Mouse (Mus musculus) lung, postnatal 0 days (tissue): ENCODE measurements at regions not wholly inside any gene's neighbourhood (a gene's known extent, or its start where the extent isn't known, plus 50 kb on each side); places are given as distances from the start of the nearest gene placed in this dataset.
"Not testable (repeated sequence)": the region's sequence is repeated elsewhere in the genome, so short reads cannot be mapped to it uniquely, and the experiment has no call there.

Source experiments
- ATAC-seq: fragments of 200-750 bp; cut with Nextera tagmentation; 2 replicates; pipeline ENCODE4 v1.8.0; 2017; ENCODE audit warnings: moderate library complexity
- DNase-seq: peaks from one replicate; pipeline ENCODE4 v3.0.0-alpha.2; 2016; ENCODE audit warnings: low spot score
- H3K27ac ChIP-seq: fragments of 300-500 bp; sonication (generic); 2 replicates; pipeline ENCODE4 v1.5.1; 2014; ENCODE audit warnings: antibody characterized with exemption, mild to moderate bottlenecking, low read length, mixed read lengths
- H3K27me3 ChIP-seq: fragments of 300-500 bp; sonication (generic); replicated peaks from 2 replicates; pipeline ENCODE4 v1.6.1; 2014; ENCODE audit warnings: low read length, mixed read lengths; ENCODE audit not compliant: insufficient read depth
- H3K36me3 ChIP-seq: fragments of 300-500 bp; sonication (generic); 2 replicates; pipeline ENCODE4 v1.6.1; 2014; ENCODE audit warnings: low read length, mixed read lengths; ENCODE audit not compliant: insufficient read depth
- H3K4me1 ChIP-seq: fragments of 300-500 bp; sonication (generic); 2 replicates; pipeline ENCODE4 v1.6.1; 2014; ENCODE audit warnings: antibody characterized with exemption, low read depth, low read length, mixed read lengths; ENCODE audit not compliant: insufficient read depth
- H3K4me2 ChIP-seq: fragments of 300-500 bp; sonication (generic); replicated peaks from 2 replicates; pipeline ENCODE4 v1.6.1; 2014; ENCODE audit warnings: low read depth, mild to moderate bottlenecking, low read length, moderate library complexity, mixed read lengths
- H3K4me3 ChIP-seq: fragments of 300-500 bp; sonication (generic); 2 replicates; pipeline ENCODE4 v1.5.1; 2014; ENCODE audit warnings: low read depth, low read length
- H3K9ac ChIP-seq: fragments of 300-500 bp; sonication (generic); replicated peaks from 2 replicates; pipeline ENCODE4 v1.6.1; 2014; ENCODE audit warnings: low read depth, mild to moderate bottlenecking
- H3K9me3 ChIP-seq: fragments of 300-500 bp; sonication (generic); 2 replicates; pipeline ENCODE4 v1.6.1; 2016; ENCODE audit warnings: low read length, mixed read lengths
- CTCF ChIP-seq: IDR thresholded peaks from 2 replicates; pipeline ENCODE4 v1.5.1; 2016; ENCODE audit warnings: antibody characterized with exemption, mild to moderate bottlenecking
- EP300 ChIP-seq: IDR thresholded peaks from 2 replicates; pipeline ENCODE4 v1.6.1; 2016; ENCODE audit warnings: antibody characterized with exemption, mild to moderate bottlenecking, control low read depth
- WGBS: fragments of 180-500 bp; shearing (Covaris S2); extraction: QIAGEN DNeasy Blood & Tissue Kit; methylation state at CpG from one replicate; pipeline ENCODE4 v1.1.7; 2014; 5-methylcytosine and 5-hydroxymethylcytosine counted together

- DNase-seq (peak; percentile 73), ATAC-seq (peak; percentile 83)
- Histone ChIP-seq H3K4me1 (no peaks in the 10 kb centered on the region), H3K4me2 (no peak overlapping the region), H3K9me3 (no peaks in the 10 kb centered on the region), H3K36me3 (no peaks in the 10 kb centered on the region), H3K27ac (no peak overlapping the region), H3K9ac (no peak overlapping the region), H3K27me3 (no peaks in the 10 kb centered on the region), H3K4me3 (no peak overlapping the region)
- WGBS = 44% methylated on average over 10 of the region's 10 CpGs
- TF ChIP-seq CTCF (no peak), EP300 (peak; percentile 79)
These were observed 412.4 kb upstream of the Ercc4 start for GRCm38 (mm10) chr16:12696939-12697621.

GRCm38 (mm10) chr16:12699557-12699956 is 409.9 kb upstream of the Ercc4 start:
- Histone ChIP-seq H3K4me1 (no peaks in the 10 kb centered on the region), H3K4me2 (no peak overlapping the region), H3K36me3 (no peaks in the 10 kb centered on the region), H3K9me3 (no peaks in the 10 kb centered on the region), H3K27ac (no peak overlapping the region), H3K9ac (no peak overlapping the region), H3K4me3 (no peak overlapping the region), H3K27me3 (no peaks in the 10 kb centered on the region)
- 88% methylated on average over 5 of the region's 5 CpGs for WGBS
- TF ChIP-seq CTCF (no peak), EP300 (no peak)
- DNase-seq (no peak), ATAC-seq (no peak)

GRCm38 (mm10) chr16:12700088-12700487 is 409.4 kb upstream of the Ercc4 start:
- H3K4me1 ChIP-seq = no peaks in the 10 kb centered on the region
- WGBS = 90% methylated on average over 10 of the region's 10 CpGs
- ATAC-seq (no peak), DNase-seq (no peak)
- no peak overlapping the region for H3K27ac ChIP-seq
- no peak overlapping the region for H3K4me3 ChIP-seq
- TF ChIP-seq CTCF (no peak), EP300 (no peak)
- H3K27me3 ChIP-seq = no peaks in the 10 kb centered on the region
- no peaks in the 10 kb centered on the region for H3K36me3 ChIP-seq
- H3K4me2 ChIP-seq = no peak overlapping the region
- no peak overlapping the region for H3K9ac ChIP-seq
- H3K9me3 ChIP-seq = no peaks in the 10 kb centered on the region

- no peak overlapping the region for H3K27ac ChIP-seq
- H3K4me1 ChIP-seq = no peaks in the 10 kb centered on the region
- no peaks in the 10 kb centered on the region for H3K9me3 ChIP-seq
- no peak overlapping the region for H3K4me2 ChIP-seq
- TF ChIP-seq EP300 (no peak), CTCF (no peak)
- no peaks in the 10 kb centered on the region for H3K27me3 ChIP-seq
- no peaks in the 10 kb centered on the region for H3K36me3 ChIP-seq
- no peak overlapping the region for H3K9ac ChIP-seq
- WGBS = 81% methylated on average over 9 of the region's 9 CpGs
- no peak overlapping the region for H3K4me3 ChIP-seq
- no peak for DNase-seq
- ATAC-seq = no peak
These were observed 405.5 kb upstream of the Ercc4 start for GRCm38 (mm10) chr16:12703818-12704590.

GRCm38 (mm10) chr16:12706907-12707306 is 402.6 kb upstream of the Ercc4 start:
- Histone ChIP-seq H3K9me3 (no peaks in the 10 kb centered on the region), H3K4me3 (no peak overlapping the region), H3K27ac (no peak overlapping the region), H3K9ac (no peak overlapping the region), H3K36me3 (no peaks in the 10 kb centered on the region), H3K4me1 (no peaks in the 10 kb centered on the region), H3K4me2 (no peak overlapping the region), H3K27me3 (no peaks in the 10 kb centered on the region)
- DNase-seq (no peak), ATAC-seq (no peak)
- TF ChIP-seq EP300 = no peak
- no peak for TF ChIP-seq CTCF

- not testable (repeated sequence) for H3K9me3 ChIP-seq, H3K4me2 ChIP-seq, H3K4me3 ChIP-seq, H3K36me3 ChIP-seq, DNase-seq, ATAC-seq, H3K9ac ChIP-seq, H3K27me3 ChIP-seq, H3K4me1 ChIP-seq, H3K27ac ChIP-seq
- WGBS = 64% methylated on average over 4 of the region's 7 CpGs
These were observed 388.1 kb upstream of the Ercc4 start for GRCm38 (mm10) chr16:12721368-12721767.
